Mouse (Mus musculus) stomach, embryonic 15.5 days (tissue): ENCODE results near the gene Gm20671. TPM values are rescaled to one million over a fixed set of nuclear protein-coding genes. Genes with fewer than 3 reads are reported as not detected.

Experiments
- ATAC-seq: fragments of 200-750 bp; cut with Nextera tagmentation; 2 replicates; pipeline ENCODE4 v1.8.0; 2017; ENCODE audit warnings: low read depth, moderate number of reproducible peaks, moderate TSS enrichment; ENCODE audit not compliant: insufficient read depth, low FRiP score
- H3K27ac ChIP-seq: fragments of 300-500 bp; sonication (generic); 2 replicates; pipeline ENCODE4 v1.5.1; 2015; ENCODE audit warnings: mild to moderate bottlenecking, inconsistent platforms
- H3K27me3 ChIP-seq: fragments of 300-500 bp; sonication (generic); replicated peaks from 2 replicates; pipeline ENCODE4 v1.6.1; 2015; ENCODE audit warnings: inconsistent platforms
- H3K36me3 ChIP-seq: fragments of 300-500 bp; sonication (generic); 2 replicates; pipeline ENCODE4 v1.6.1; 2015; ENCODE audit warnings: inconsistent platforms
- H3K4me1 ChIP-seq: fragments of 300-500 bp; sonication (generic); 2 replicates; pipeline ENCODE4 v1.6.1; 2015; ENCODE audit warnings: inconsistent platforms
- H3K4me2 ChIP-seq: fragments of 300-500 bp; sonication (generic); 2 replicates; pipeline ENCODE4 v1.6.1; 2015; ENCODE audit warnings: mild to moderate bottlenecking, inconsistent platforms
- H3K4me3 ChIP-seq: fragments of 300-500 bp; sonication (generic); replicated peaks from 2 replicates; pipeline ENCODE4 v1.5.1; 2015; ENCODE audit warnings: inconsistent platforms
- H3K9ac ChIP-seq: fragments of 300-500 bp; sonication (generic); 2 replicates; pipeline ENCODE4 v1.6.1; 2015; ENCODE audit warnings: inconsistent platforms
- H3K9me3 ChIP-seq: fragments of 300-500 bp; sonication (generic); 2 replicates; pipeline ENCODE4 v1.6.1; 2016; ENCODE audit warnings: inconsistent platforms
- WGBS: fragments of 180-500 bp; shearing (Covaris S2); methylation state at CpG from one replicate; pipeline ENCODE4 v1.1.7; 2015; 5-methylcytosine and 5-hydroxymethylcytosine counted together
- polyA plus RNA-seq: library from polyadenylated mRNA; unstranded; fragments of >200 nt; fragmentation: Nextera tagmentation; extraction: Ambion mirVana; gene quantifications from 2 replicates; pipeline ENCODE4 v1.2.1, GENCODE M21; 2015

Gene Gm20671
- polyA plus RNA-seq, 1 experiment from 2014 or later: not detected

- Histone ChIP-seq H3K4me2 (no peak overlapping the region), H3K36me3 (no peaks in the 10 kb centered on the region), H3K4me1 (no peaks in the 10 kb centered on the region), H3K27me3 (no peaks in the 10 kb centered on the region), H3K27ac (no peak overlapping the region), H3K9ac (no peak overlapping the region), H3K4me3 (no peak overlapping the region), H3K9me3 (no peaks in the 10 kb centered on the region)
- ATAC-seq: peak; percentile 70; the same call in 1 of the 2 replicates
- 59% methylated on average over 5 of the region's 5 CpGs for WGBS
These were observed 129.6 kb downstream of the Gm20671 start for GRCm38 (mm10) chr5:32697208-32697867.

DNA sequence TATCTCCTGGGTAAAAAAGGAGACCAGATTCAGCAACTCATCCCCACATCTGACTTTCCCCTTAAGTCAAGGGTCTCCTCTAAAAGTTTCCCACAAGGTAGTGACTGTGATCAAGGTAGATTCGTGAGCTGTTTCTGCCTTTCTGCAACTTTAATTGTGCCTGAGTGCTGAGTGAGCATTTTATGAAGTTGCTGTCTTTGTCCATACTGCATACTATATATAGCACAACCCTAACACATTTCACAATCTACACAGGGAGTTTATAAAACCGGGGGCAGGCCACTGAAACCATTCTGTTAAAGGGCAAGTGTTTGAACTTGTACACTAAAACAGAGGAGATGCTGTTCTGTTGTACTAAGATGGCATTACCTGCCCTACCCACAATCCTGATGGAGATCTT is 133.5 kb downstream of the Gm20671 start:
- ATAC-seq: no peak
- H3K4me3 ChIP-seq: no peak overlapping the region
- 42% methylated on average over 2 of the region's 2 CpGs for WGBS
- H3K9me3 ChIP-seq: no peaks in the 10 kb centered on the region
- no peak overlapping the region for H3K9ac ChIP-seq
- H3K27me3 ChIP-seq: no peaks in the 10 kb centered on the region
- H3K27ac ChIP-seq: no peak overlapping the region
- H3K4me1 ChIP-seq: no peaks in the 10 kb centered on the region
- no peak overlapping the region for H3K4me2 ChIP-seq
- no peaks in the 10 kb centered on the region for H3K36me3 ChIP-seq

Other genes with a start within 250 kb of the Gm20671 start
- gene Yes1, start 215.9 kb downstream of the Gm20671 start, polyA plus RNA-seq: 33.6 and 34.0 TPM in 2 replicates
- gene Pisd, start 41.5 kb downstream of the Gm20671 start, polyA plus RNA-seq: 74.4 and 85.8 TPM in 2 replicates
- gene Prr14l, start 27.1 kb upstream of the Gm20671 start, polyA plus RNA-seq: 14.9 and 18.7 TPM in 2 replicates
- 15.9 and 21.3 TPM in 2 replicates for gene Depdc5, start 36.6 kb upstream of the Gm20671 start, polyA plus RNA-seq
- gene Ywhah, start 191.7 kb upstream of the Gm20671 start, polyA plus RNA-seq: 428 and 431 TPM in 2 replicates